Mouse (Mus musculus) layer of hippocampus, adult 11-12 months (tissue): ENCODE measurements around the gene Rrp1.
A peak's percentile ranks its signal among the peaks of the same experiment; 100 is the strongest.
"Not testable (repeated sequence)": the region's sequence is repeated elsewhere in the genome, so short reads cannot be mapped to it uniquely, and the experiment has no call there.

Experiments used
- DNase-seq: peaks from one replicate; pipeline ENCODE4 v3.0.0; 2022; ENCODE audit warnings: low spot score

Gene Rrp1

GRCm38 (mm10) chr10:78425181-78426041 lies 12.6 kb upstream of the Rrp1 start, which contains the start of gene Cstb:
Gene Cstb (plus strand): TSS chr10:78425669.
- DNase-seq, result peak; percentile 91

GRCm38 (mm10) chr10:78422614-78423013 lies 9.8 kb upstream of the Rrp1 start:
- no peak for DNase-seq

- no peak for DNase-seq
These were observed 8.1 kb upstream of the Rrp1 start for GRCm38 (mm10) chr10:78420929-78421328.

- DNase-seq, result no peak
These were observed 5.9 kb upstream of the Rrp1 start for GRCm38 (mm10) chr10:78418791-78419190.

- DNase-seq, result no peak
These were observed 5.0 kb upstream of the Rrp1 start for GRCm38 (mm10) chr10:78417888-78418287.

- not testable (repeated sequence) for DNase-seq
These were observed 2.1 kb upstream of the Rrp1 start for GRCm38 (mm10) chr10:78414936-78415335.

GRCm38 (mm10) chr10:78413152-78413520 lies 293 bp upstream of the Rrp1 start:
- DNase-seq, result no peak

- no peak for DNase-seq
These were observed 992 bp downstream of the Rrp1 start for GRCm38 (mm10) chr10:78411851-78412250.

- no peak for DNase-seq
These were observed 3.6 kb downstream of the Rrp1 start for GRCm38 (mm10) chr10:78409035-78409788.

- DNase-seq, result no peak
These were observed 5.7 kb downstream of the Rrp1 start for GRCm38 (mm10) chr10:78407132-78407531.

- no peak for DNase-seq
These were observed 6.7 kb downstream of the Rrp1 start for GRCm38 (mm10) chr10:78406152-78406551.

- DNase-seq, result no peak
These were observed 10.4 kb downstream of the Rrp1 start for GRCm38 (mm10) chr10:78402301-78402922.

GRCm38 (mm10) chr10:78401127-78401526 lies 11.7 kb downstream of the Rrp1 start:
- DNase-seq, result no peak

GRCm38 (mm10) chr10:78399090-78399657 lies 13.7 kb downstream of the Rrp1 start:
- DNase-seq, result peak; percentile 39

GRCm38 (mm10) chr10:78396625-78396885 lies 16.3 kb downstream of the Rrp1 start:
- DNase-seq, result no peak

GRCm38 (mm10) chr10:78395819-78396624 lies 16.8 kb downstream of the Rrp1 start:
- peak; percentile 97 for DNase-seq

GRCm38 (mm10) chr10:78395377-78395776 lies 17.5 kb downstream of the Rrp1 start:
- no peak for DNase-seq

GRCm38 (mm10) chr10:78392072-78392471 lies 20.8 kb downstream of the Rrp1 start:
- peak; percentile 84 for DNase-seq

- no peak for DNase-seq
These were observed 21.8 kb downstream of the Rrp1 start for GRCm38 (mm10) chr10:78390982-78391470.

- DNase-seq, result peak; percentile 45
These were observed 24.4 kb downstream of the Rrp1 start for GRCm38 (mm10) chr10:78388216-78388980.

- no peak for DNase-seq
These were observed 27.3 kb downstream of the Rrp1 start for GRCm38 (mm10) chr10:78385520-78385919.
